Mouse (Mus musculus) granulocyte monocyte progenitor cell, adult 5-6 weeks (primary cell): ENCODE results near the gene Gsdma. TPM values are rescaled to one million over a fixed set of nuclear protein-coding genes. Genes with fewer than 3 reads are reported as not detected.
A peak's percentile ranks its signal among the peaks of the same experiment; 100 is the strongest.
"Not testable (repeated sequence)": the region's sequence is repeated elsewhere in the genome, so short reads cannot be mapped to it uniquely, and the experiment has no call there.

Experiments
- ATAC-seq: replicated peaks from 2 replicates; pipeline ENCODE4 v1.8.0; 2016; ENCODE audit warnings: mild to moderate bottlenecking, moderate TSS enrichment, inconsistent platforms; ENCODE audit not compliant: poor library complexity, severe bottlenecking
- total RNA-seq, 2 experiments: library from RNA; stranded (forward) in 1 of 2; stranded (reverse) in 1 of 2; fragments of 200-712, 200-1000 nt in 1 of 2; fragments of >200 nt in 1 of 2; fragmentation: Nextera tagmentation in 1 of 2; gene quantifications; 2 replicates each; pipeline ENCODE4 v1.2.3; 2014 to 2017

Gsdma gene
- total RNA-seq (2014; fragmentation: Nextera tagmentation), result not detected in 2 replicates
- total RNA-seq (2017), result not detected in 2 replicates

- ATAC-seq, result no peak
These were observed at the start of gene Gsdma for GRCm38 (mm10) chr11:98664091-98664490. Gsdma (plus strand) TSS chr11:98664351.

DNA sequence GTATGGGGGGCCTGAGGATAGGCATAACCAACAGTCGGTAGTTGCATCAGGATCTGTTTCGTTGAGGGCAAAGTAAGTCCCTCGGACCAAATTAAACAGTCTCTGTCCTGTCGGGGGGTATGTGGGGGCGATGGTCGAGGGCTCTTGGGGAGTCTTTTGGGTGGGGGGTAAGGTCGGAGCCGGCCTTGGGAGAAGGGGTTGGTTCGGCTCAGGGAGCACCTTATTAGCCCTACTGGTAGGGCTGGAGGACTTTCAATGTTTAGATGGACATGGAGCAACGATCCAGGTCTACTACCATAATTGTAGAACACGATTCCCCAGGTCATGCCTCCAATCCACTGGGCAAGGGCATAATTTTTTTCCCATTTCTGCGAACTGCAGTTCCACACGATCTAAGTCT, 43.4 kb upstream of the Gsdma start:
- ATAC-seq, result no peak

DNA sequence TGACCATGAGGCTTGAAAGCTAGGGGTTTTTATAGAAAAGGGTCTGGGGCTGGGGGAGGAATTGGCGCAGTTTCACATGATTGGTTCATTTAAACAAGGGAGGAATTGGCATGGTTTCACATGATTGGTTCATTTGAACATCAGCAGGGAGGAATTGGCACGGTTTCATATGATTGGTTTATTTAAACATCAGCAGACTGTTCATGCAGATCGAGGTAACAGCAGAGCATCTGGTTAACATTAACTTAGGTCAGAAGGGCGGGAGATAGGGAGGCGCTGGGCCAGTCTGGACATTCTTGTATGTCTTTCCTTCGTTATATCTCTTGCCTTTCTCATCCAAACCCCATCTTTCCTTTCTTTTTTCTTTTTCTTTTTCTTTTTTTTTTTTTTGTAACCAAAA, 40.2 kb upstream of the Gsdma start:
- not testable (repeated sequence) for ATAC-seq

- ATAC-seq, result not testable (repeated sequence)
These were observed 39.8 kb upstream of the Gsdma start for GRCm38 (mm10) chr11:98624381-98624780.

- no peak for ATAC-seq
These were observed 38.3 kb upstream of the Gsdma start, which contains the start of the genes Gm12355 and Gsdma3 for GRCm38 (mm10) chr11:98625611-98626410. Gm12355 (minus strand) TSS chr11:98625661. Gsdma3 (plus strand) TSS chr11:98626360.

GRCm38 (mm10) chr11:98628706-98629105, 35.4 kb upstream of the Gsdma start:
- ATAC-seq, result no peak

DNA sequence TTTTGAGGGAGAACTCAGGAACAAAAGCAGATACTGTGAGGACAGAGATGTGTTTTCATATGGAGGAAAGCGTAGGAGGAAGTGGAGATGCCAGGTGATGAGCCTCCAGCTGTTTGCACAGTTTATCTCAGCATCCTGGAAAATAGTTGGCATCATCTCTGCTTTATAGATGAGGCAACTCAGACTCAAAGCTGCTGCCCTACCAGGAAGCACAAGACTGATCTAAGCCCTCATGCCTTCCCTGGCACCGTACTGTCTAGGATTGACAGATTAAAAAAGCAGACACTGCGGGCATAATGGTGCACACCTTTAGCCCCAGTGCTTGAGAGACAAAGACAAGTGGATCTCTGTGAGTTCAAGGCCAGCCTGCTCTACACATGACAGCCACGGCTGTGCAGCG, 33.5 kb upstream of the Gsdma start:
- no peak for ATAC-seq

GRCm38 (mm10) chr11:98635312-98635970, 28.7 kb upstream of the Gsdma start:
- peak; percentile 96 for ATAC-seq

DNA sequence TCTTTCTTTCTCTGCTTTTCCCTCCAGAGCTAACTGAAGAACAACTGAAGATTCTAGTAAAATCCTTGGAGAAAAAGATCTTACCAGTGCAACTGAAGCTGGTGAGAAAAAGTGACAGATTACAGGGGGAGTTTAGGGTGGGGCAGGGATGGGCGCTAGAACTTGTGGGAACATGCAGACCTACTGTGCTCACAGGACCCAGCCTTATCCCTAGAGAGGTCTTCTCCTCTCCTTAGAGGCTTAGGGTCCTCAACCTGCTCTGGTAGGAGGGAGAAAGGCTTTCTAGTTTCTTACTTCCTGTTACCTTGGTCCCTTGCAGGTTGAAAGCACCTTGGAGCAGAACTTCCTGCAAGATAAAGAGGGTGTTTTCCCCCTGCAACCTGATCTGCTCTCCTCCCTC, 26.6 kb upstream of the Gsdma start:
- ATAC-seq, result no peak

DNA sequence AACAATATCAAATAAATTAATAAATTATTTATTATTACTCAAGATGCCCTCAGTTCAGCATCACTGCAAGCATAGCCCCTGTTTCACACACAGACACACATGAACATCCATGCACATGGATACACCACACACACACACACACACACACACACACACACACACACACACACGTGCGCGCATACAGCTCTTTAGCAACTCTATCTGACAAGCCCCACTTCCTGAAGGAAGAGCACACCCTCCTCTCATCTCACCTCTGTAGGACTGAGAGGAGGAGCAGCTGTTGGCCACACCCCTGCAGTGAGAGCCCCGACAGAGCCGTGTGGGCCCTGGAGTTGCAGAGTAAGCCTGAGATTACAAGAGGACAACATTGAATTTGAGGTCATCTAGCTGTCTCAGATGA, 24.1 kb upstream of the Gsdma start:
- no peak for ATAC-seq

GRCm38 (mm10) chr11:98644757-98645156, 19.4 kb upstream of the Gsdma start:
- ATAC-seq, result no peak

- ATAC-seq, result no peak
These were observed 18.2 kb upstream of the Gsdma start for GRCm38 (mm10) chr11:98645946-98646345.

DNA sequence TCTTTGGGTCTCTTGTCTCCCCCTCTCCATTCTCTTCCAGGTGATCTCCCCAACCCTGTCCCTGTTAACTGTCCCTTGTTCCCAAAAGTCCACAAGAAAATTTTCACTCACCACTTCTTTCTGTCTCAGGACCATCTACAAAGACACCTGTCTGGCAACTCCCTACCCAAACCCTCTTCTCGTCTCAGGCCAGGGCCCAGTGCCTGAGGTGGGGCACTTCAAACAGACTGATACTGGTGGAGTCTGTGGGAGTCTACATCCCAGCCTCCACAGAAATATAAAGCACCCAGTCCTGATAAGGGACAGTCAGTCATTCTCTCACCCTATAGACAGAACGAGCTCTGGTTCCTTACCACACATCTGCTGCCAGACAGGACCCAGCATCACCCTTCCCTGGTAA, 17.7 kb upstream of the Gsdma start, which contains the start of gene Gsdma2:
TSS of gene Gsdma2 (plus strand) at position 301 of the 400 bp plus-strand sequence.
- ATAC-seq, result no peak

GRCm38 (mm10) chr11:98655076-98655475, 9.1 kb upstream of the Gsdma start:
- ATAC-seq, result peak; percentile 93

DNA sequence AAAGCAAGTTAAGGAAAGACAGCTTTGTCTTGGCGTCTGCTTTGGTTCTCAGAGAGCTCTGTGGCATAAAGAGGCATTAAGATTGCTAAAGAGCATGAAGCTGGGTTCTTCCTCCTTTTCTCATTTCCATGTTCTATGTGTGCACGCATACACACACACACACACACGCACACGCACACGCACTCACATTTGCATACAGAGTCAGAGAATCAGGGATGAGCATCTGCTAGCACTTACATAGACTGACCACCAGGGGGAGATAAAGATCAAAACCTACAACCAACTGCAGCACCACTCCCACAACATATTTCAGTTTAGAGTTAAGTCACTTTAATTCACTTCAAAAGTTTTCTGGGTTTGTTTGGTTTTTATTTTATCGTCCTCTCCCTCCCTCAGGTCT, 3.6 kb upstream of the Gsdma start:
- peak; percentile 98 for ATAC-seq

DNA sequence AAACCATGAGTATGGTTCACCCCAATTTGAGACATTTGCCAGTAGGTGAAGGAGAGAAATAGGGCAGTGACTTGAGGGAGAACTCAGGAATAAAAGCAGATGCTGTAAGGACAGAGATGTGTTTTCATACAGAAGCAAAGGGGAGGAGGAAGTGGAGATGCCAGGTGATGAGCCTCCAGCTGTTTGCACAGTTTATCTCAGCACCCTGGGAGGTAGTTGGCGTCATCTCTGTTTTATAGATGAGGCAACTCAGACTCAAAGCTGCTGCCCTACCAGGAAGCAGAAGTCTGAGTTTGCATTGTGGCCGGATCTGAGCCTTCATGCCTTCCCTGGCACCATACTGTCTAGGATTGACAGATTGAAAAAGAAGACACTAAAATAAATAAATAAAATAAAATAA, 4.8 kb downstream of the Gsdma start:
- no peak for ATAC-seq

DNA sequence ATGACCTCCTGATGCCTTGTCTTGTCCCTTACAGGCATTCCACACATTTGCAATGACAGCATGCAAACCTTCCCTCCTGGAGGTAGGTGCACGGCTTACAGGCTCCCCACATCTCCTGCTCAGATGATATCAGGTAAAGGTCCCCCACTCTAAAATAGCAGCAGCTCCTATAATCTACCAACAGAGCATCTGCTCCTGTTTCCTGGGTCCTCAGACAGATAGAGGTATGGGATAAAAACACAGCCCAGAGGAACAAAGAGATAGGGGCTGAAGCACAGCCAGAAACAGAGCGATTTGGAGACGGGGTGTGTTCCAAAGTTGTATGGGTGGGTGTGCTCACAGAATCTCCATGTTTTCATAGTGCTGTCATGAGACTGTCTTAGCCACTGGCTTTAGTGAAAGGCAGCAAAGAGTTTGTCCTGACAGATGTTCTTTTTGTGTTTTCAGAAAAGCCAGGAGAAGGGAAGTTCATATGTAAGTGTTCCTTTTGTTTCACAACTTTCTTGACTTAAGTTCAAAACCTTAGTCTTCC, 7.2 kb downstream of the Gsdma start:
- no peak for ATAC-seq

DNA sequence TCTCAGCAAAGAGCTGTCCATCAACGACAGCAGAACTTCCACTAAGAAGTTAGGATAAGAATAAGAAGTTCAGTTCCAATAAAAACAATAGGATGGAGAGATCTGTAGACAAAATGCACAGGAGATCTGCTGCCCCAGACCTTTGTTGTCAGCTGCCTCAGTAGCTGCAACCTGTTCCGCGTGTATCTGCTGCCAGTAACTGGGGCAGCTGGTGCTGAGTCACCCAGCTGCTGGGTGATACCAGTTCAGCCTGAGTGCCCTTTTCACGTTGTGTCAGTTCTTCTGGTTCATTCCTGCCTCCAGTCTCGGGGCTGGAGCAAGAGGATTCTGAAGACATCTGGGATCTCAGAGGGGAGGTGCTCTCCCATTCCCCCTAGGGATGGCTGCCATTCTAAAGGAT, 7.7 kb downstream of the Gsdma start:
- no peak for ATAC-seq

GRCm38 (mm10) chr11:98672482-98672881, 8.3 kb downstream of the Gsdma start:
- ATAC-seq, result no peak

- peak; percentile 88 for ATAC-seq
These were observed 9.0 kb downstream of the Gsdma start for GRCm38 (mm10) chr11:98673136-98673535.

- no peak for ATAC-seq
These were observed 11.7 kb downstream of the Gsdma start for GRCm38 (mm10) chr11:98675829-98676363.
